Mouse (Mus musculus) CD8-positive naive resting alpha-beta T cell, adult 2 months (primary cell): ENCODE measurements around the gene Wdr89.

Experiments used
- DNase-seq, 2 experiments: peaks; one replicate each; pipeline ENCODE4 v3.0.0; 2022; ENCODE audit warnings: low read depth in 2 of 2, low spot score in 2 of 2

Wdr89 gene

DNA sequence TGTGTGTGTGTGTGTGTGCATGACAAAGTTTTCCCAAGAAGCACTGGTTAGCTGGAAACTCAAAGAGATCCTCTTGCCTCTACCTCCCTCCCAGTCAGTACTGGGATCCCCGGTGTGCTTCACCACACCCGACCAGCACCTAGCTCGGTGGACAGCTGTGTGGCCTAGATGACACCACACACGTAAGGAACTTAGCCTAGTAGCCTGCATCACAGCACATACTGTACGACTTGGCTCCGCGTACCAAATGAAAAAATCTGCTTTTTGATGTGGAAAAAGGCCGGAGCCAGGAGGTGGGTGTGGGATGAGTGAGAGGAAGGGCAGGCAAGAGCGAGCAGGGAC, 450 bp downstream of the Wdr89 start:
- DNase-seq: no peak

DNA sequence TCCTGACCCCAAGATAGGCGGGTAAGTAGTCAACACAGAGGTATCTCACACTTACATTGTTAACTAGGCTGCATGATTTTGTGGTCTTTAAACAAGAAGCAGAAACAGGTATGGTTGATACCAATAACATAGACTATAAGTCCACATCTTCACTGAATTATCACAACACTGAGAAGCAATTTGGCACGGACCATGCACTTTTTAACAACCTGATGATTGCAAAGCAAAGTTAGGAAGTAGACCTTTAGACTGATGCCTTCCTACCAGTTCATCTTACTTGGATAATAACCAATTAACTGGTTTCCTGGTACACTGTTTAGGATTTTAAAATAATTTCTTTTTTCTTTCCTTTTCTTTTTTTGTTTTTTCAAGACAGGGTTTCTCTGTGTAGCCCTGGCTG, 1.1 kb downstream of the Wdr89 start:
- no peak for DNase-seq

DNA sequence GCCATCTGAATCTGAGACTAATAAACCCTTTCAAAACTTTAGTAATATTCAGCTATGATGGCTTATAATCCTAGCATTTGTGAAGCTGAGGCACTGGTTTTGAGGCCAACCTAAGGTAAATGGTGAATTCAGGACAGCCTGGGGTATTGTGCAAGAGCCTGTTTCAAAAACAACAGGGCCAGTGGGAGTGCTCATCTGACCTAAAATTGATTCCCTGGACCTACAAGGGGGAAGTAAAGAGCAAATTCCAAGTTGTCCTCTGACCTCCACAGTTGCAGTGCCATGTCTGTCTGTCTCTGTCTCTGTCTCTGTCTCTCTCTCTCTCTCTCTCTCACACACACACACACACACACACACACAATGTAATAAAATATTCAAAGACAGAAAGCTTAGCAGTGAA, 2.4 kb downstream of the Wdr89 start:
- no peak for DNase-seq

DNA sequence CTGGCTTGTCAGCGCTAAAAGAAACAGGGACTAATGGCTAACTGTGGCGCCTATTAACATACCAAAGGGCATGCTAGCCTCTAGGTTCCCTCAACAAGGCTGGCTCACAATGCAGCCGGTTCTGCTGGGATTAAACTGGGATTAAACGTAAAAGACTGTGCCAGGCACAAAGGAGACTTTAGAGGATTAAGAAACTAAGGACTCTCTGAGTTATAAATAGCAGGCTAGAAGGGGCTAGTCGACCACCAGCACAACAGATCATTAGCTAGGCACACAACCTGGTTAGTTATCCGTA, 4.9 kb downstream of the Wdr89 start:
- DNase-seq: no peak

DNA sequence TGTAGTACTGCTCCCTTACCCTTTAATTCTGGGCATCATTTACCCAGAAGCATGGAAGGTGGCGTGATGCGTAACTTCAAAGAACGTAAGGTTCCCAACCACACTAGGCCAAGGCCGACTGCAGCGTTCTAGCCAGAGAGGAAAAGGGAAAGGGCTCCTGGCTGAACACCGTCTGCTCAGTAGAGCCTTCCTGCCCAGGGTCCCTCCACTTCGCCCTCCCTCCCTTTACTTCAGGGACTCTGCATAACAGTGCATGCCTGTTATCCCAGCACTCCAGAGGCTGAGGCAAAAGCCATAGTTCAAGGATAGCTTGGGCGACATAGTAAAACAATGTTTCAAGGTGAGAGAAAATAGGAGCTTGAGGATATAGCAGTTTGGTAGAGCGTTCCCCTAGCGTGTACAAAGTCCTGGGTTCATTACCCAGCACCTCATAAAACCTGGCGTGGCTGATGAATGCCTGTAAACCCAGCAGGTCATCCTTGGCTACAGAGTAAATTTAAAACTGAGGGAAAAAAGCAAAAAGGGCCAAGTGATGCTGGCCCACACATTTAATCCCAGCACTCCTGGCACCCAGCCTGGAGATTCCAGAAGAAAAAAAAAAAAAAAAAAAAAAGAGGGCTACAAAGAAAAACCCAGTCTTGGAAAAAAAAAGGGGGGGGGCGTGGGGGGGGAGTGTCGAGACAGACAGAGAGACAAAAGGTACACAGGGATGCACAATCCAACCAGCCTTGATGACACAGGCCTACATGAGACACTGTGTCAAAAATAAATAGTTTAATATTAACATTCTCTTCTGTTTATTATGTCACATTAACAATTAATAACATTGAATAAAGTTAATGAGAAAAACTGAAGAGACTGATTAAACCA, 5.5 kb downstream of the Wdr89 start:
- DNase-seq: no peak

DNA sequence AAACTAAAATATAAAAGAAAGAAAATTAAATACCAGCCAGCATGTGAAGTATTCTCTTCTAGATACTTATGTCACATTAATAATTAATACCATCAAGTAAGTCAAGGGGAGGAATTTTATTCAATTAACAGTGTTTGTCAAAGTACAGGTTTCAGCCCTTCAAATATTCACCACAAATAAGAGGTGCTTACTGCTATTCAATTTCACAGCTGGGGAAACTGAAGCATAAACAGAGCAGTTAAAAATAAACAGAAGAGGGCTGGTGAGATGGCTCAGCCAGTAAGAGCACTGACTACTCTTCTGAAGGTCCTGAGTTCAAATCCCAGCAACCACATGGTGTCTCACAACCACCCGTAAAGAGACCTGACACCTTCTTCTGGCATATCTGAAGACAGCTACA, 7.0 kb downstream of the Wdr89 start:
- no peak for DNase-seq

DNA sequence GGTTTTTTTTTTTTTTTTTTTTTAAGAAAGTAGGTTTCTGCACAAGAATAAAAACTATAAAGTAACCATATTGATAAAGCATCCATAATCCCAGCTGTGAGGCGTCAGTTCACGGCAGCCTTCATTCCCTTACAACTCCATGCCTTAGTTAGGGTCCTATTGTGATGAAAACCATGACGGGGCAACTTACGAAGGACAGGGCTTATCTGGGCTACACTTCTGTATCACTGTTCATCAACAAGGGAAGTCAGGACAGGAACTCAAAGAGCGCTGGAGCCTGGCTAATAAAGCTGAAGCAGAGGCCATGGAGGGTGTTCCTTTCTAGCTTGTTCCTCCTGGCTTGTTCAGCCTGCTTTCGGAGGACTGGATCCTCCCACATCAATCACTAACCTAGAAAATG, 10.9 kb downstream of the Wdr89 start:
- DNase-seq: no peak

DNA sequence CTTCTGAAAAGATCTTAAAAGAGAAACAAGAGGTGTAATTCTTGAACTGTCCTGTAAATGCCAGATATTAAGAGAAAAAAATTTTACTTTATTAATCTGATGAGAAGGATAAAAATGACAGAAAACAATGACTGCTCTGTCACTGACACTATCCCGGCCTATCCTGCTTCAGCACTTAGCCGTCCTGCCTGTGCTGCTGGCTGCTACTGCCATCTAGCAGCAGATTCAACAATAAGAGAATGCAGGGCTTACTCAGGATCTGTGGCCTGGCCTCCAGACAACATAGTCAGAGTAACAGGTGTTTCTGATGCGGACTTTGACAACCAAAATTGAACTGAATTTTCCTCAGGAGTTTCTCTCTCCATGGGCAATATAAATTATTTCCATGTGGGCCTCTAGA, 12.8 kb downstream of the Wdr89 start:
- DNase-seq: no peak

DNA sequence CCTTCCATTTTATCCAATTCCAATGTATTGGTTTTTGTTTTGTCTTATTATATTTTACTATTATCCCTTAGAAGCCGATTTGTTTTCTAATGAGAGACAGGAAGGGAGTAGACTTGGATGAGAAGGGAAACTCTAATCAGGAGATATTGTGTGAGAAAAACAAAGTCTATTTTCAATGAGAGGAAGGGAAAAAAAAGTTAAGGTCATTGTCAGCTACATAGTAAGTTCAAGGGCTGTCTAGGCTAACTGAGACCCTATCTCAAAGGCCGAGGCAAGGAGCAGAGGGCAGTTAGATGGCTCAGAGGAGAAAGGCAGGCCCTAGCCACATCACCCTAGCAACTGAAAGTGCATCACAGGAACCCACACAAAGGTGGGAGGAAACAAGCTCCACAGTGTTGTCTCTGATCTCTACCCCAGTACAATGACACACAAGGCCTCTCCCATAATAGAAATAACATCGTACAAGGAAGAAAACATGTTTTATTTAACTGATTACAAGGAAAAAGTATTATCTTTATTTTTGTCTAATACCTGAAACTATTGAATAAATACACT, 15.0 kb downstream of the Wdr89 start:
- DNase-seq: peak; percentile 16 to 34

DNA sequence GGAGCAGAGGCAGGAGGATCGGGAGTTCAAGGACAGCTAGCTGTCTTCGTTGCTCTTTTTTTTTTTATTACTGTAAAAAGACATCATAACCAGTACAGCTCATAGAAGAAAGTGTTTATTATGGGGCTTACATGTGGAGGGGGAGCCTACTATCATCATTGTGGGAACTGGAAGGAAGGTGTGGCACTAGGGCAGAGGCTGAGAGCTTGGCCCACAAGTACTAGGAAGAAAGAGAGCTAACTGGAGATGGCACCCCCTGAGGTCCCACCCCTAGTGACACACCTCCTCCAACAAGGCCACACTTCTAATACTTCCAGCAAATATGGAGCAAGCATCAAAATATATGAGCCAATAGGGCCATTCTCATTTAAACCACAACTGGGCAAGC, 19.6 kb downstream of the Wdr89 start:
- DNase-seq: no peak

DNA sequence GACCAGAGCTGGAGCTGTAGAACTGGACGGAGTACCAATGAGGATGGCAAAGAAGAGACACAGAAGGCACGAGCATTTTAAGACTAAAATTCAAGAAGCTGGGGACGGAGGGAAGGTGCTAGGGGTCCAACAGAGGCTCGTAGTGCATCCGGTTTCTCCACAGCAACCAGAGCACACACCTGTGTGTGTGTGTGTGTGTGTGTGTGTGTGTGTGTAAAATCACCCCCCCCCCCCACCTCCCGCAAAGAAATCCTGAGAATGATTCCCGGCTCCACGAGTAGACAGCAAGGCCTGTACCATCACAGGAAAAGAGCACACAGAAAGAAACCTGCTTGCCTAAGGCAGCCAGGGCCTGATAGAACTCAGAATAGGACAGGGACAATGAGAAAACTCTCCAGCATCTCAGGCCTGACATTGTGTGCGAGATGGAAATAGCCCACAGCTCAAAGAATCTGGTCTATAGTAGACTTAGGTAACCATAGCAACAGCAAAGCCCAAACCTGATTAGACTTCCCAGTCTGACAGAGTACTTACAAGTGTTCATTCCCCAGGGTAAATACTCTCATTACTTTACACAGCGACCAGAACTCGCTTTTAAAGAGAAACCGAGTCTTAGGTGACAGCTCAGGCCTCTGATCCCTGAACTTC, 20.2 kb downstream of the Wdr89 start:
- no peak for DNase-seq

DNA sequence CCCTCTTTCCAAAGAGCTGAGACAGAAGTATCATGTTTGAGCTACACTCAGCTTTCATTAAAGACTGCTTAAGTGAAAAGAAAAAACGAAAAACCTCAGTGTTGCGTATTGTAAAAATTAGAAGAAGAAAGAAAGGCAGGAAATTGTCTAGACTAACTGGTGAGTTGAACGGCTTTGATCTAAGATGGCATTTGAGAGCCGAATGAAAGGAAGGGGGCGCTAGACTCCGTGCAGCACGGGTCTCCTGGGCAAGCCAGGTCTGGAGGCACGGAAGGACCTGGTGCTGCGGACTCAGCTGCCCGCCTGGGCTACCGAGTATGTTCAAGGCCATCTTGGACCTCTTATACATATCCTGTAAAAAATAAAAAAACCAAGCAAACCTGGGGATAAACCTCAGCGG, 21.1 kb downstream of the Wdr89 start:
- peak; percentile 7 to 44 for DNase-seq

DNA sequence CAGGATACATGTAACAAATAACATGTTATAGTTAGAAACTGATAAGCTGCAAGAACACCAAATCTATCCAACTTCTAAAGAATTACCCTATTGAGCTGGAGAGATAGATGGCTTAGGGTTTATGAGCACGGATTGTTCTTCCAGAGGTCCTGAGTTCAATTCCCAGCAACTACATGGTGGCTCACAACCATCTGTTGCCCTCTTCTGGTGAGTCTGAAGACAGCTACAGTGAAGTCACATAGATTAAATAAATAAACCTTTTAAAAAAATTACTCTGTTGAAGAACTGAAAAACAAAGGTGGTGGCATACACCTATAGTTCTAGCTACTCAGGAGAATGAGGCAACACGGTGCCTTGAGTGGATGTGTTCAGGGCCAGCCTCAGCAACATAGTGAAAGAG, 21.7 kb downstream of the Wdr89 start:
- no peak for DNase-seq

DNA sequence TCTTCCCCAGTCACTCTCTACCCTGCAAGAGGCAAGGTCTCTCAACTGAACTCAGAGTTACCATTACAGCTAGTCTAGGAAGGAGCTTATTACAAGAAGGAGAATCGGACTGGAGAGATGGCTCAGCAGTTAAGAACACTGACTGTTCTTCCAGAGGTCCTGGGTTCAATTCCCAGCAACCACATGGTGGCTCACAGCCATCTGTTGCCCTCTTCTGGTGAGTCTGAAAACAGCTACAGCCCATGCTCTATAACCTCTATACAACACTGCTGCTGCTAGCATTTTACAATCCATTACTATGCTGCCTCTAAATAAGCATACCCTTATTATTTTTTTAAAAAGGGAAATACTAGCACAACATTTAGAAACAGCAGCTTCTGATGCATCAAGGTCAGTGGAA, 23.6 kb downstream of the Wdr89 start:
- DNase-seq: no peak

DNA sequence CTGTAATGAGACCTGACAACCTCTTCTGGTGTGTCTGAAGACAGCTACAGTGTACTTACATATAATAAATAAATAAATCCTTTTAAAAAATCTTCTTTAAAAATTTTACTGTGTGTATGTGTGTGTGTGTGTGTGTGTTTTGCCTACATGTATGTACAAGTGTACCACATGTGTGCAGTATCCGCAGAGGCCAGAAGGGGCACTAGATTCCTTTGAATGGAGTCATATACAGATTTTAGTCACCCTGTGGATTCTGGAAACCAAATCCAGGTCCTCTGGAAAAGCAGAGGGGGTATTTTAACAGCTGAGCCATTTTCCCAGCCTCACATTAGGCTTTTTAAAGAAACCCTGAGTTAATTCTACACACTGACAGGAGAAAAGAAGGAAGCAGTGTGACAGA, 27.6 kb downstream of the Wdr89 start:
- DNase-seq: no peak

DNA sequence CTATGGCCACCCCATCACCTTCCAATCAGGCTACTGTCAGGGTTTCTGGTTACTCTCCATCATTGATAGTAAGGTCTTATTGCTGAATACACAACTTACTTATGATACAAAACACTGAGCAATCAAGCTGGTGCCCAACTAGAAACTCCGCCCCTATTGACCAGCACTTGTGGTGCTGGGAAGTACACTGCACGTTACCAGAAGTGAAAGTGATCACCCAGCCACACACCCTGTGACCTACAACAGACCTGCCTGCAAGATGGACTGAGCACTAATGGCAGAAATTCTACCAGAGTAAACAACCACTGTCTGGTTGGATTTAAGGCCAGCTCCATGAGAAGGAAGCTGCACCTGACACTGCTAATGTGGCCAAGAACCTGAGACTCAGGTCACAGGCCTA, 31.0 kb downstream of the Wdr89 start:
- DNase-seq: no peak

DNA sequence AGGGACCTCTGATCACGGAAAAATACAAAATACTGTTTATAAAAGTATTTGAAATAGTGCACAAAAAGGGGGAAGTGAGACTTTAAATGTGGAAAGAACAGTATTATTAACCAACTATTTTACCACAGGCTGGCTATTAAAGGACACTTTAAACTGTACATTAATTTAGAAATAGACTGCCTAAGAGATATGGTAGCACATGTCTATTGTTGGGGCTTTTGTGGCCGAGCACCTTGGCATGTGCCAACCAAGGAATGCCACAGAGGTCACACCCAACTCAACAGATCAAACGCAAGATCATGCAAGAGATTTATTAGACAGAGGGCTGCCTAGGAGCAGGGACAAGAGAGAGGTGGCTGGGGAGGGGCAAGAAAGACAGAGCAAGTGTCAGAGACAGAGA, 32.2 kb downstream of the Wdr89 start:
- no peak for DNase-seq

DNA sequence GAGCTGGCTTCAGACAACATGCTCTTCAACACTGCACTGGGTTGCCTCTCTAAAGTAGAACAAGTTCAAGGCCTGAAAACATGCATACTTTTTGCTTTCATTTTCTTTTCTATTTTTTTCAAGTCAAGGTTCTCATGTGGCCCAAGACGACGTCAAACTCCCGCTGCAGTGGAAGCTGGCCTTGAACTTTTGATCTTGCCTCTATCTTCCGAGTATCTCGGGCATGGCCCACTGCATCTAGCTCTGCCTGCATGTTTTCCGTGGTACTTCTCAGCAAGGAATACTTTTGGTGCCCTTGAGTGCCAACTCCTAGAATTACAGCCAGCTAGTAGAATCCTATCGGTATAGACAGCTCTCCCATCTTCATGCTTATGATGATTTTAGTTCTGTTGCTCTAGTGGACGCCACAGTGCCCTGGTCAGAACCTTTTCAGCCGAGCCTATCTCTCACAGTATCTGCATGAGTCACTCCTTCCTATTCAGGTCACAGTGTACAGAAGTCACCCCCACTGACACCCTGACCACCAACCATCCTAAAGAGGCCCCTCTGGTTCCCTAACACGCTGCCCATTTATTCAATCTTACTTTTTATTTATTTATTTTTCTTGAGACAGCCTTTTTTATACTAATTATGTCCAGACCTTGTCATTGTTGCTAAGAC, 33.4 kb downstream of the Wdr89 start:
- no peak for DNase-seq

DNA sequence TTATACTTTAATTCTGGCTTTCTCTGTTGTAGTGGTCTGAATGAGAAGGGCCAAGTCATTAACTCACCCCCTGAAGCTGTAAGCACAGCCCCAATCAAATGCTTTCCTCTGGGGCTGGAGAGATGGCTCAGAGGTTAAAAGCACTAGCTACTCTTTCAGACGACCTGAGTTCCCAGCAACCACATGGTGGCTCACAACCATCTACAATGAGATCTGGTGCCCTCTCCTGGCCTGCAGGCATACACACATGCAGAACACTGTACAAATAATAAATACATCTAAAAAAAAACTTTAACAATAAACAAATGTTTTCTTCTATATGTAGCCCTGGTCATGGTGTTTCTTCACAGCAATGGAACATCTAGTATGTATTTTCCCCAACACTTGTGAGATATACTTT, 39.7 kb downstream of the Wdr89 start:
- no peak for DNase-seq

DNA sequence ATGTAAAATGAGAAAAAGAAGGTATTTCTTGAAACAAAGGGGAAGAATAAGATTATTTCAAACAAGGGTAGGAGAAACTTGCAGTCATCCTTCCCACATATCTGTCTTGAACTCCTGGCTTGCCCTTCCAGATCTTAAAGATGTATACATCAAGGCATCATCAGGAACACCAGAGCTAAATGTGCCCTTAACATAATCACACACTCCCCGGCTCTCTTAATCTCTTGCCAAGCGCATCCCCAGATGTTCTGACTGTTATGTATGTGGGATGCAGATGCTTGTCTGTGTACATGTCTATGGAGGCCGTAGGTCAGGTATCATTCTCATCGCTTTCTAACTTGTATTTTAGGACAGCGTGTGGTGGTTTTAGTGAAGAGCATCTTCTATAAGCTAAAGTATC, 46.0 kb downstream of the Wdr89 start:
- no peak for DNase-seq

DNA sequence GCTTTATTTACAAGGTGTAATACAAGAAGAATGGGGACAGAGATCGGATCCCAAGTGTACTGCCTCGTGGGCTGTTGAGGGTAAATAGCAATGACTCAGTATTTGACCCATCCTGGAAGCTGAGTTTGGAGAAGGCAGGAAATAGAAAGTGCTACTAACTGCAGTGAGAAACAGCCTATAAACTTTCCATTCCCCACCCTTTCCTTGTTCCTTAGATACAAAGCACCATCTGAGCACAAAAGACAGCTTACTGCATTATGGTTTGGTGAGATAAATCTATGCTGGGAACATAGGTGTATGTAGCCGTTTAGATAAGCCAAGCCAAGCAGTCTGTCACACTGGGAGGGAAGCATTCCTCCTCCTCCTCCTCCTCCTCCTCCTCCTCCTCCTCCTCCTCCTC, 46.5 kb downstream of the Wdr89 start:
- no peak for DNase-seq

DNA sequence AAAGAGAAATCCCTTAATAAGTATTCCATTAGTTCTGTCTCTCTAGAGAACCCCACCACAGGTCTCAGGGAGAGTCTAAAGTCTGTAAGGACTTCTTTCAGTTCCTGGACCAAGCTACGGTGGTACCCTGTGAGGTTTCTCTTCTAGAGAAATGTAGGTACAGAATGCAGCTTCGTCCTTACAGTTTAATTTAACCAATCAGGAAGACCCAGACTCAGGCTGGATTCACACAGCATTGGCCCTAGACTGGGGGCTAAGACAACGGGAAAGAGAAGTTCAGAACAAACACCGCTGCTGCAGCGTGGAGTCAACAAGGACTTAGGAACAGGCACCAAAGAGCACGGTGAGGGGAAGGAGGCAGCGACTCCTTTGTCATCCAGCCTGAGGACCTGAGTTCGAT, 52.5 kb downstream of the Wdr89 start:
- DNase-seq: no peak
